Mouse (Mus musculus) forebrain, embryonic 13.5 days (tissue): Measurements from ENCODE around the gene Setdb1. TPM values are rescaled to one million over a fixed set of nuclear protein-coding genes. Genes with fewer than 3 reads are reported as not detected.

Experiments
- ATAC-seq: fragments of 200-750 bp; cut with Nextera tagmentation; 2 replicates; pipeline ENCODE4 v1.8.0; 2017
- H3K27ac ChIP-seq: fragments of 300-500 bp; sonication (generic); 2 replicates; pipeline ENCODE4 v1.5.1; 2015; ENCODE audit warnings: inconsistent platforms, mild to moderate bottlenecking, moderate library complexity
- H3K27me3 ChIP-seq: fragments of 300-500 bp; sonication (generic); 2 replicates; pipeline ENCODE4 v1.6.1; 2015; ENCODE audit warnings: mild to moderate bottlenecking, inconsistent platforms
- H3K36me3 ChIP-seq: fragments of 300-500 bp; sonication (generic); 2 replicates; pipeline ENCODE4 v1.6.1; 2015; ENCODE audit warnings: mild to moderate bottlenecking, inconsistent platforms; ENCODE audit not compliant: poor library complexity, severe bottlenecking
- H3K4me1 ChIP-seq: fragments of 300-500 bp; sonication (generic); 2 replicates; pipeline ENCODE4 v1.6.1; 2015; ENCODE audit warnings: inconsistent platforms
- H3K4me2 ChIP-seq: fragments of 300-500 bp; sonication (generic); 2 replicates; pipeline ENCODE4 v1.6.1; 2015; ENCODE audit warnings: inconsistent platforms, mild to moderate bottlenecking, moderate library complexity
- H3K4me3 ChIP-seq: fragments of 300-500 bp; sonication (generic); 2 replicates; pipeline ENCODE4 v1.5.1; 2015; ENCODE audit warnings: mild to moderate bottlenecking, inconsistent platforms
- H3K9ac ChIP-seq: fragments of 300-500 bp; sonication (generic); 2 replicates; pipeline ENCODE4 v1.6.1; 2015; ENCODE audit warnings: mild to moderate bottlenecking, inconsistent platforms
- H3K9me3 ChIP-seq: fragments of 300-500 bp; sonication (generic); replicated peaks from 2 replicates; pipeline ENCODE4 v1.6.1; 2016; ENCODE audit warnings: inconsistent platforms
- WGBS: fragments of 180-500 bp; shearing (Covaris S2); methylation state at CpG from one replicate; pipeline ENCODE4 v1.1.7; 2015; 5-methylcytosine and 5-hydroxymethylcytosine counted together
- polyA plus RNA-seq: library from polyadenylated mRNA; unstranded; fragments of >200 nt; fragmentation: Nextera tagmentation; extraction: Ambion mirVana; gene quantifications from 2 replicates; pipeline ENCODE4 v1.2.1, GENCODE M21; 2015

Setdb1 gene
- polyA plus RNA-seq, 1 experiment from 2014 or later: 45.4 TPM

DNA sequence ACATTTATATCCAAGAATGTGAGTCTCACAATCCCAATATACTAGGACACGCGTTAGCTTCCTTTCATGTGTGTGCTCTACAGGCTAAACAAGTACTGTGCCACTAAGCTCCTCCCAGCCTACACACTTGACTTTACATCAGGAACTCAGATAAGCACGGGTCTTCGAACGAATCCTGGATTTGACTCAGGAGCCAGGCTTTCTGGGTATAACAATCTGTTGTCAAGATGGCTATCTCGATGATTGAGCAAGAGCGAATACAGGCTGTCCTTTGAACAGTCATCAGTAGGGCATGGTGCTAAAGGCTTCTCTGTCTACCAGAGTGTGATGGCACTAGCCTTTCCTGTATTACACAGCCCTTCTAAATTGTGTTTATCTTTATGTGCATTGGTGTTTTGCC, 59.0 kb downstream of the Setdb1 start:
- H3K4me3 ChIP-seq: no peak overlapping the region
- no peak for ATAC-seq
- 93% methylated on average over 7 of the region's 7 CpGs for WGBS
- peaks cover 44% of the 10 kb centered on the region for H3K36me3 ChIP-seq
- H3K27ac ChIP-seq: no peak overlapping the region
- no peak overlapping the region for H3K9ac ChIP-seq
- H3K27me3 ChIP-seq: no peaks in the 10 kb centered on the region
- no peaks in the 10 kb centered on the region for H3K9me3 ChIP-seq
- no peak overlapping the region for H3K4me2 ChIP-seq
- no peaks in the 10 kb centered on the region for H3K4me1 ChIP-seq

DNA sequence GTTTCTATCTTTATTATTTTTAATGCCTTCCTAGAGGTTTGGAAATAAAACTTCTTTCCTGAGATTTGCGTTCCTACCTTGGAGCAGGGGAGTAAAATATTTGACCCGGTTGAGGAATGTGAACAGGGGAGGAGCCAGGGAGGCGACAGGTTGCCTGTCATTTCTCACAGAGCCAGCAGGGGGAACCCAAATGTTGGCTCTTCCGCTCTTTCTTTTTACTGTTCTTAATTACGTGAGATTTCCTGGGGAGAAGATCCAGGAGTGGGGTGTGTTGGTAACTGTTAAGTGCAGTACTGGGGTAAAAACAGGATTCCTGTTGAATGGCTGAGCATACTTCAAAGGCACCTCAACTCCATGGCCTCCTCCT, 60.9 kb downstream of the Setdb1 start:
- Histone ChIP-seq H3K4me1 (no peaks in the 10 kb centered on the region), H3K27me3 (no peaks in the 10 kb centered on the region), H3K9me3 (no peaks in the 10 kb centered on the region), H3K9ac (no peak overlapping the region), H3K36me3 (peaks cover 63% of the 10 kb centered on the region), H3K4me3 (no peak overlapping the region), H3K27ac (no peak overlapping the region), H3K4me2 (no peak overlapping the region)
- 8% methylated on average over 5 of the region's 5 CpGs for WGBS
- ATAC-seq: peak; percentile 38; the same call in 1 of the 2 replicates

DNA sequence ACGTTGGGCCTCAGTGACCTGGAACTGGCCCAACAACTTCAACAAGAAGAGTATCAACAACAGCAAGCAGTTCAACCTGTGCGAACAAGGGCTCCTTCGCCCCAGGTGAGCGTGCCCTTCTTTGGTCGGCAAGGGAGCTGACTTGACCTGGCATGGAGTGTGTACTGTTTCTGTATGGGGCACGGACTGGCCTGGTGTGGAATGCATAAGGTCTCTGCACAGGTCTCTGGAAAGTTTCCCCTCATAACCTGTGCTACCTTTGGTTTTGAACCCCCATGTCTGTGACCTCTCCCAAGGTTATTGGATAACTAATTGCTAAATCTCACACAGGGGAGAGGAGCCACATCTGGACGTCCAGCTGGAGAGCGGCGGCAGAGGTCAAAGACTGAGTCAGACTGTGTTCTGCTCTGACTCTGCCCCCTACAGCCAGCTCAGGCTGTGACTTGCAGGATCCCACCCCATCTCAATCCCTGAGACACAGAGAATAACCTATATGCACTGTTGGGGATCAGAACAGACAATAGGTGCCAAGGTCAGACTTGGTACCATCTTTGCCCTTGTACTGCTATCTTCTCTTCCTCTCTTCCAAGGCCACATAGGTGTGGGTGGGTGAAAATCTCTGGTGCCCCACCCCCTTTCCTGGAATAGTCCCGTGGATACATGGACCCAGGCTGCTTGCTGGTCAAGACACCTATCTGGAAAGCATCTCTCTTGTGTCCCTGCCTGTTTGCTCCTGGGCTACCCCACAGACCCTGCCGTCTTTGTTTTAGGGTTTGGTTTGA, 61.5 kb downstream of the Setdb1 start:
- no peak overlapping the region for H3K4me3 ChIP-seq
- WGBS: 82% methylated on average over 11 of the region's 11 CpGs
- no peaks in the 10 kb centered on the region for H3K27me3 ChIP-seq
- H3K4me2 ChIP-seq: no peak overlapping the region
- no peak overlapping the region for H3K9ac ChIP-seq
- H3K9me3 ChIP-seq: no peaks in the 10 kb centered on the region
- no peaks in the 10 kb centered on the region for H3K4me1 ChIP-seq
- H3K27ac ChIP-seq: no peak overlapping the region
- H3K36me3 ChIP-seq: peaks cover 69% of the 10 kb centered on the region
- ATAC-seq: no peak

DNA sequence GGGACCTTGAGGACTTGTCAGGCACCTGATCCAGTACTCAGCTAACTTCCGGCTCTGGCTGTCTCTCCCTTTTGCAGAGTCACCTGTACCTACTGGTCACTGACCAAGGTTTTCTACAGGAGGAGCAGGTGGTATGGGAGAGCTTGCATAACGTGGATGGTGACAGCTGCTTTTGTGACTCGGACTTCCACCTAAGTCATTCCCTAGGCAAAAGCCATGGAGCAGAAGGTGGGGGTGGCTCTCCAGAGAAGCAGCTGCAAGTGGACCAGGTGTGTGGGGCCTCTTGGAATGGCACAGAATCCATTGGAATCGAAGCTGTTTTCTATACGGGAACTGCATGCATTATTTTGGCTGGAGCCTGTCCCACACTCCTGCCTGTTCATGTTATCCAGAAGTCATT, 62.3 kb downstream of the Setdb1 start:
- no peaks in the 10 kb centered on the region for H3K27me3 ChIP-seq
- peaks cover 74% of the 10 kb centered on the region for H3K36me3 ChIP-seq
- 92% methylated on average over 5 of the region's 5 CpGs for WGBS
- H3K4me1 ChIP-seq: no peaks in the 10 kb centered on the region
- H3K9me3 ChIP-seq: no peaks in the 10 kb centered on the region
- no peak overlapping the region for H3K9ac ChIP-seq
- no peak overlapping the region for H3K4me2 ChIP-seq
- no peak overlapping the region for H3K27ac ChIP-seq
- no peak overlapping the region for H3K4me3 ChIP-seq
- ATAC-seq: no peak

DNA sequence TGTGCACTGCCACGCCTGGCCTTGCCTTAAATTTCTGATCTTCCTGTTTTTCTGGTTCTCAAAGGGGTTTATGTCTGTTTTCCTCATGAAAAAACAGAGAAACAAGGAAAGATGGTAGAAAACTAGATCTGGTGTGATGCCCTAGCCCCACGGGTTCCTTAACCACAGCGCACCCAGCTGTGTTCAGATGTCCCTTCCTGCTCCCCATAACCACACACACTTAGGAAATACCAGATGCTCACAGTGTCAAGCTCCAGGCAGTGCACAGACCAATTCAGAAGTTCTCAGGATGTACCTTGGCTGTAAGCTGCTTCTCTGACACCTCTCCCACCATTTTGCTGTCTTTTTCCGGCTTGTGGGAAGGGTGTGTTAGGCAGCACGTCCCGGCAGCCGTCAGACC, 62.7 kb downstream of the Setdb1 start:
- Histone ChIP-seq H3K27me3 (no peaks in the 10 kb centered on the region), H3K4me1 (no peaks in the 10 kb centered on the region), H3K4me2 (no peak overlapping the region), H3K27ac (no peak overlapping the region), H3K9ac (no peak overlapping the region), H3K4me3 (no peak overlapping the region), H3K9me3 (no peaks in the 10 kb centered on the region), H3K36me3 (peaks cover 78% of the 10 kb centered on the region)
- 91% methylated on average over 7 of the region's 7 CpGs for WGBS
- no peak for ATAC-seq

DNA sequence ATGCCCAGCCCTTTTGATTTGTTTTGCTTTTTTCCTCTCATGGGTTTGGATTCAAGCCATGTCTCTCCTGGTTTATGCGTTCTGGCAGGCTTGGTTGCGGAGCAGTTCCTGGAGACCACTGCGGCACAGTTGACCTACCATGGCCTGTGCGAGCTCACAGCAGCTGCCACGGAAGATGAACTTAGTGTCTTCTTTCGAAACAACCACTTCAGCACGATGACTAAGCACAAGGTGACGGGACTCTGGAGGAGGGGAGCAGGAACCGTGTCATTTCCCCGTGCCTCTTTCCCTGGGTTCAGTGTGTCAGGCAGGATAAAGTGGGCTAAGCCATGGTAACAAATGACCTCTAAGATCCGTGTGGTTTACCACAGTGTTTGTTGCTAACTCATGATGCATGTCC, 63.5 kb downstream of the Setdb1 start:
- H3K4me2 ChIP-seq: no peak overlapping the region
- no peak overlapping the region for H3K4me3 ChIP-seq
- no peaks in the 10 kb centered on the region for H3K27me3 ChIP-seq
- H3K9ac ChIP-seq: no peak overlapping the region
- WGBS: 88% methylated on average over 11 of the region's 11 CpGs
- H3K36me3 ChIP-seq: peaks cover 84% of the 10 kb centered on the region
- no peaks in the 10 kb centered on the region for H3K9me3 ChIP-seq
- ATAC-seq: no peak
- H3K27ac ChIP-seq: no peak overlapping the region
- H3K4me1 ChIP-seq: no peaks in the 10 kb centered on the region

DNA sequence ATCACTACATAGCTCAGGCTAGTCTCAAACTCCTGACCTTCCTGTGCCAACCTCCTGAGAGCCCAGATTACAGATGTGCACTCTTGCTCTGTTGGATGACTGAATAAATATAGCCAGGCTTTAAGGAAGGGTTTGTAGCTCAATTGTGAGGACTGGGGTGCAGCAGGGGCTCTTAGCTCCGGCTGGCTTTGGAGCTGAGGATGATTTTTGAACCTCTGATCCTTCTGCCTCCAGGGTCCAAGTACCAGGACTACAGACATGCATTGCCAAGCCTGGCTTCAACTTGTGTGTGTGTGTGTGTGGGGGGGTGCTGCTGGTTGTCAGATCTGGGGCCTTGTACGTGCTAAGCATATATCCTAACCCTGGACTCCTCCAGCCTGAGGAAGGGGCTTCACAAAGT, 64.1 kb downstream of the Setdb1 start:
- H3K9ac ChIP-seq: no peak overlapping the region
- no peak overlapping the region for H3K4me3 ChIP-seq
- no peaks in the 10 kb centered on the region for H3K9me3 ChIP-seq
- no peaks in the 10 kb centered on the region for H3K4me1 ChIP-seq
- no peak overlapping the region for H3K27ac ChIP-seq
- no peak overlapping the region for H3K4me2 ChIP-seq
- peaks cover 89% of the 10 kb centered on the region for H3K36me3 ChIP-seq
- no peak for ATAC-seq
- no peaks in the 10 kb centered on the region for H3K27me3 ChIP-seq
- WGBS: 91% methylated on average over 2 of the region's 2 CpGs

DNA sequence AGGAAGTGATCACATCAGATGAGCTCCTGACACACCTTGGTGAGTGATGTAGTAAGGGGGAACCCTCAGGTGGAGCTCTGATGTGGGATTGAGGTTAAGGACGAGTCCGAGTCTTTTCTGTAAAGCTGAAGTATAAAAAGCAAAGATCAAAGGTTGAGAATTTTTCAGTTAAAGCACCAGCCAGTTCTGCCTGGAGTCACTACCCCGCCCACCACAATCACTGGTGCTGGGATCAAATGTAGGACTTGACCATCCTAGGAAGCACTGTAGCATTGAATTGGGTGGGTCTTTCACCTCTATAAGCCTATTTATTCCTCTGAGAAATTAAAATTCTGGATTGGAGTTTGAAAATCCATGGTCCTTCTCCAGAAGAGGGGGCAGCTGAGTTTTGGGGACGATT, 66.0 kb downstream of the Setdb1 start:
- H3K4me2 ChIP-seq: no peak overlapping the region
- no peak overlapping the region for H3K27ac ChIP-seq
- H3K4me3 ChIP-seq: no peak overlapping the region
- 91% methylated on average over 4 of the region's 4 CpGs for WGBS
- no peaks in the 10 kb centered on the region for H3K27me3 ChIP-seq
- H3K9me3 ChIP-seq: no peaks in the 10 kb centered on the region
- H3K36me3 ChIP-seq: peaks cover 83% of the 10 kb centered on the region
- H3K9ac ChIP-seq: no peak overlapping the region
- ATAC-seq: no peak
- no peaks in the 10 kb centered on the region for H3K4me1 ChIP-seq

DNA sequence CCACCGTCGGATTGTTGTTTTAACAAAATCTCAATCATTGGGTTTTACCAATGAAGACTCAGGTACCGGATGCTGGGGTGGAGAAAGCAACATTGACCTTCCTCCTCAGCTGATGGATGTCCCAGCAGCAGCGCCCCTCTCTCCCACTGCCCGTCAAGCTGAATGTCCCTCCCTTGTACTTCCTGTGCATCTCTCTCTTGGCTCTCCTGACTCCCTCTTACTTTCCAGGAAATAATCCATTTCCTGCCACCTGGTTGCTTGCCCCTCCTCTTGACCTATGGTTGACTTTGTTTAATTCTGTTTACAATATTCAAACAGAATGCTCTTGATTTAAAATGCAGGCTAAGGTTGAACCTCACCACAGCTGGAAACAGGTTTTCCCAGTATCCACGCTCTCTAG, 66.8 kb downstream of the Setdb1 start:
- Histone ChIP-seq H3K27ac (no peak overlapping the region), H3K9me3 (no peaks in the 10 kb centered on the region), H3K4me1 (peaks cover 5% of the 10 kb centered on the region; the same call in 1 of the 2 replicates), H3K9ac (no peak overlapping the region), H3K36me3 (peaks cover 77% of the 10 kb centered on the region), H3K4me2 (no peak overlapping the region), H3K4me3 (no peak overlapping the region), H3K27me3 (no peaks in the 10 kb centered on the region)
- ATAC-seq: no peak
- 85% methylated on average over 6 of the region's 6 CpGs for WGBS

DNA sequence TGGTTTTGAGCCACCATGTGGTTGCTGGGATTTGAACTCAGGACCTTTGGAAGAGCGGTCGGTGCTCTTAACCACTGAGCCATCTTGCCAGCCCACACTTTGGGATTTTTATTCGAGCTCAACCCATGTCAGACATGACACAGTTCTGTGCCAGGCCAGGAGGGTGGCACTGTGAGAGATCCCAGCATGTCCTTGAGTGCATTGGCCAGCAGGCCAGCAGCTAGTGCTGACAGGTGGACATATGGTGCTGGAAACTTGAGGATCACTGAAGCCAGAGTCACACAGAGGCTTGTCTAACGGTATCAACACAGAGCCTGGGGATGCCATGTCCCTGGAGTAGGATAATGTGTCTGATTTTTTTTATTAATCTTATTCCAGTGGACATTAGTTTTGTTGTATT, 67.6 kb downstream of the Setdb1 start:
- Histone ChIP-seq H3K36me3 (peaks cover 70% of the 10 kb centered on the region), H3K4me2 (no peak overlapping the region), H3K4me1 (peaks cover 12% of the 10 kb centered on the region), H3K27me3 (no peaks in the 10 kb centered on the region), H3K27ac (no peak overlapping the region), H3K4me3 (no peak overlapping the region), H3K9me3 (no peaks in the 10 kb centered on the region), H3K9ac (no peak overlapping the region)
- no peak for ATAC-seq
- 94% methylated on average over 4 of the region's 4 CpGs for WGBS

DNA sequence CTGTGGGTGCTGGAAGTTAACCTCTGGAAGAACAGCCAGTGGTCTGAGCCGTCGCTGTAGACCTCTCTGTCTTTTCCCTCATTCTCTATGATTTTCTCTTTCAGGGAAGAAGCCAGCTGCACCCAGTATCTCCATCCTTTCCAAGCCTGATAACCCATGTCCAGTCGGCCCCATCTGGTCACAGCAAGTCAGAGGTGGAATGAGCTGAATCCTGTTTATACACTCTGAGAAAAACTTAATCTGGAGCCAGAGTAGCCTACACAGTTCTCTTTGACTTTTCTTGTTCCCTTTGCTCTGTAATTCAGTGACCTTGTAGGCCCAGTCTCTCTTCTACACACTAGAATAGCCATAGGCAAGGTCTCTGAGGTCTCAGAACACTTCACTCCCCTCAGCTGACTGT, 69.5 kb downstream of the Setdb1 start:
- Histone ChIP-seq H3K9me3 (no peaks in the 10 kb centered on the region), H3K27ac (no peak overlapping the region), H3K9ac (no peak overlapping the region), H3K4me1 (peaks cover 23% of the 10 kb centered on the region), H3K36me3 (peaks cover 52% of the 10 kb centered on the region), H3K4me3 (no peak overlapping the region), H3K4me2 (no peak overlapping the region), H3K27me3 (no peaks in the 10 kb centered on the region)
- ATAC-seq: no peak
- 81% methylated on average over 3 of the region's 3 CpGs for WGBS

DNA sequence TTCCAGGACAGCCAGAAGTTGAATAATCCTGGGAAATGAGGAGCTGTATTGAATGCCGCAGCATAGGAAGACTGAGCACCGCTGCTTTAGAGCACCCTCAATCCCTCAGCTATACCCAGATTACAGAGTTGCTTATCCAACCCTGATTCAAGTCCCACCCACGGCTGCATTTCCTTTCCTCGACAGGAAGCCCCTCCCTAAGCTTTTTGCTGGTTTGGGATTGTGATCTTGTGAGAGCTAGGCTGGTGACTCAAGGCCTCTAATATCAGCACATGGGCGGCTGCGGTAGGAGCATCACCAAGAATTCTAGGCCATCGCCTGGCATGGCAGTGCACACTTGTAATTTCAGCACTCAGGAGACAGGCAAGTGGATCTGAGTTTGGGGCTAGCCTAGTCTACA, 70.5 kb downstream of the Setdb1 start:
- Histone ChIP-seq H3K9me3 (no peaks in the 10 kb centered on the region), H3K4me3 (no peak overlapping the region), H3K4me1 (peaks cover 30% of the 10 kb centered on the region), H3K36me3 (peaks cover 41% of the 10 kb centered on the region), H3K27ac (no peak overlapping the region), H3K9ac (no peak overlapping the region), H3K4me2 (no peak overlapping the region), H3K27me3 (no peaks in the 10 kb centered on the region)
- no peak for ATAC-seq
- 89% methylated on average over 7 of the region's 7 CpGs for WGBS

DNA sequence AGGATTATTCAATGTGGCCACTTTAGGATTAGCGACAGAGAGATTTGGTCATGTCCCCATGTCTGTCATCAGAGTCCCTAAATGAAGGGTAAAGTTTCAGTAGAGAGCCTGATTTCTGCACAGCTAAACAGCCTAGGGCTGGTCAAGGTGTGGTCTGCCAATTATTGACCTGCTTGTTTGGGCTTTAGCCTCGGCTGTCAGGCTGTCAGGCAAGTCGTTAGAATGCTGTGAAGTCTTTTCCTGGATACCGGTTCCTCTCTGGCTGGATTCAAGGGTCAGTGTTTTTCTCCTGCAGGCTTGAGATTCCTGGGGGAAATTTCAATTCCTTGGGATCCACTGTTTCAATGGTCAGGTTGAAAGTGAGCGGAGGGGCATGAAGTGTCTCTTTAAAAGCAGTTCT, 71.0 kb downstream of the Setdb1 start:
- H3K4me3 ChIP-seq: no peak overlapping the region
- H3K27ac ChIP-seq: no peak overlapping the region
- H3K9ac ChIP-seq: no peak overlapping the region
- no peaks in the 10 kb centered on the region for H3K27me3 ChIP-seq
- no peaks in the 10 kb centered on the region for H3K9me3 ChIP-seq
- H3K4me1 ChIP-seq: peaks cover 30% of the 10 kb centered on the region
- peaks cover 36% of the 10 kb centered on the region for H3K36me3 ChIP-seq
- H3K4me2 ChIP-seq: no peak overlapping the region
- ATAC-seq: no peak
- WGBS: 74% methylated on average over 5 of the region's 5 CpGs
